Comparison of ENCODE assay signal across 10 mouse cellular contexts in the genomic region with DNA sequence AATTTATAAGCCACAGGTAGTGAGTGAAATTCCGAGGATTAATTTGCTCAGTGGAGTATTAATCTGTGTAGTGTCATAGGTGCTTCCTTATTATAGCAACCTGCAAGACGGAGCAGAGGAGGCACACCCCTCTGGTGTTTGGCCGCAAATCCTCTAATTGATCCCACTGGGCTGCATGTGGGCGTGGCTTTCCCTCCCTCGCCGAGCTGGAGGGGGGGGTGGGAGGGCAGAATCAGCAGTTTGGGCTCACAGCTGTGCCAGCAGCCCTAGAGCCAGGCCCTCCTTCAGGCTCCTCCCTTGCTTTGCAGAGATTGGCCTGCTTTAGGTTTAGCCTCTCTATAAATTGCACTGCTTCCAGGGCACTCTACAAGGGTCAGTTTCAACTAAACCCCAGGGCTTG. TPM values are rescaled to one million over a fixed set of nuclear protein-coding genes. Genes with fewer than 3 reads are reported as not detected.
DNase-seq lines count a peak whose midpoint lies in the region; ATAC-seq lines count a peak whose summit lies in the region.
"Had no signal": no experiment of that assay in that cellular context is flagged by ENCODE, and none has a peak within 500 bp of the region (broad histone marks: within the 10 kb centered on the region; RNA-seq: fewer than 3 reads in every experiment).

No protein-coding gene starts in this region.

- no peaks in the 10 kb centered on the region for H3K36me3 ChIP-seq in hindbrain, embryonic 15.5 days

- no peaks in the 10 kb centered on the region for H3K9me3 ChIP-seq in hindbrain, embryonic 15.5 days

- peaks cover 52% of the 10 kb centered on the region for H3K4me1 ChIP-seq in hindbrain, embryonic 15.5 days (replicated peaks)

- no peak overlapping the region for H3K4me3 ChIP-seq in hindbrain, embryonic 15.5 days

- peak; percentile 65 for ATAC-seq in hindbrain, embryonic 15.5 days (ENCODE audit: low FRiP score, low read depth)

- no peak overlapping the region for H3K4me2 ChIP-seq in hindbrain, embryonic 15.5 days

- no peak overlapping the region for H3K27ac ChIP-seq in hindbrain, embryonic 15.5 days (replicated peaks)

- whole genome bisulfite sequencing in hindbrain, embryonic 15.5 days = 4% methylated on average over 6 of the region's 6 CpGs

- peak; percentile 6 for DNase-seq in adrenal gland, adult 2 months
- DNase-seq in adrenal gland, postnatal 25 days = no peak
- DNase-seq in embryo, embryonic 10 days (ENCODE audit: low spot score) = peak; percentile 71
- DNase-seq in mesoderm, embryonic 11.5 days (ENCODE audit: low read depth, low spot score) = peak; percentile 56
- DNase-seq in frontal cortex, adult 2 months (ENCODE audit: extremely low spot score in 1 of 2, low spot score in 1 of 2) = no peak
- no peak for DNase-seq in right cerebral cortex, postnatal 14 days
- DNase-seq in left cerebral cortex, adult 9 months (ENCODE audit: low spot score in 2 of 2) = no peak
- DNase-seq: adrenal gland, postnatal 36 days; layer of hippocampus, postnatal 36 days had no signal

- no peaks in the 10 kb centered on the region for H3K27me3 ChIP-seq in hindbrain, embryonic 15.5 days

- no peak overlapping the region for H3K9ac ChIP-seq in hindbrain, embryonic 15.5 days

RNA-seq across cellular contexts. Expression of a gene that starts 43.3 kb away (rescaled TPM):
- 1,000 to 10,000 TPM; 1,786 to 2,185 TPM for total RNA-seq in adrenal gland, adult 2 months (2021)
- polyA plus RNA-seq in adrenal gland, adult 2 months (2012; rRNA removed) = 71.2 and 105 TPM in 2 replicates
- 1,410 and 1,697 TPM in 2 replicates for total RNA-seq in adrenal gland, postnatal 25 days (2021)
- polyA plus RNA-seq in hindbrain, embryonic 15.5 days (2015; fragmentation: Nextera tagmentation; extraction: Ambion mirVana) = 520 and 607 TPM in 2 replicates
- 1,392 and 1,543 TPM in 2 replicates for polyA plus RNA-seq in frontal cortex, adult 2 months (2012; rRNA removed)

RNA-seq across cellular contexts. Expression of a gene that starts 43.4 kb away (rescaled TPM):
- 10 to 100 TPM; 15.2 to 18.2 TPM for total RNA-seq in adrenal gland, adult 2 months (2021)
- 2.6 and 4.1 TPM in 2 replicates for polyA plus RNA-seq in adrenal gland, adult 2 months (2012; rRNA removed)
- 24.0 and 25.1 TPM in 2 replicates for total RNA-seq in adrenal gland, postnatal 25 days (2021)
- 18.0 and 20.1 TPM in 2 replicates for polyA plus RNA-seq in hindbrain, embryonic 15.5 days (2015; fragmentation: Nextera tagmentation; extraction: Ambion mirVana)
- 16.5 and 19.0 TPM in 2 replicates for polyA plus RNA-seq in frontal cortex, adult 2 months (2012; rRNA removed)

Comparison
In these comparisons a context has a peak if more than half of its experiments do, and no peak if none do; other contexts are left out.
1. DNase-seq: peak in adrenal gland, adult 2 months (single experiment), embryo, embryonic 10 days (single experiment) and mesoderm, embryonic 11.5 days (single experiment); none in adrenal gland, postnatal 25 days (single experiment), frontal cortex, adult 2 months (0 of 2), right cerebral cortex, postnatal 14 days (single experiment) and left cerebral cortex, adult 9 months (0 of 2).